Mouse (Mus musculus) bone marrow macrophage, adult 2 months (primary cell): ENCODE data around the gene Tmc7.

Experiments
- CTCF ChIP-seq: IDR thresholded peaks from 2 replicates; pipeline ENCODE4 v1.5.1; 2012; ENCODE audit warnings: low read depth, mild to moderate bottlenecking, low read length, moderate library complexity
- POLR2A ChIP-seq: IDR thresholded peaks from 2 replicates; pipeline ENCODE4 v1.6.1; 2012; ENCODE audit warnings: mild to moderate bottlenecking, low read depth, low read length, borderline replicate concordance

GRCm38 (mm10) chr7:118596271-118596670 is 11.7 kb upstream of the Tmc7 start:
- TF ChIP-seq CTCF (no peak), POLR2A (no peak)
